Mouse (Mus musculus): ENCODE measurements around the gene Egfem1. TPM values are rescaled to one million over a fixed set of nuclear protein-coding genes. Genes with fewer than 3 reads are reported as not detected.

Egfem1 gene
- 3.0 and 4.7 TPM in 2 replicates for polyA plus RNA-seq (2014; fragmentation: Nextera tagmentation; extraction: Ambion mirVana)

GRCm38 (mm10) chr3:29081952-29082295 lies at the start of gene Egfem1:
TSS of gene Egfem1 (plus strand) at chr3:29082023.
- DNase-seq (ENCODE audit: low spot score) (peak; percentile 47), ATAC-seq (peak; percentile 57)
- H3K36me3 ChIP-seq (ENCODE audit: control insufficient read depth, insufficient read depth, low read length): no peaks in the 10 kb centered on the region
- peaks cover 6% of the 10 kb centered on the region for H3K4me1 ChIP-seq (ENCODE audit: control insufficient read depth, insufficient read depth, low read length)
- H3K9me3 ChIP-seq (replicated peaks; ENCODE audit: control insufficient read depth, low read length): no peaks in the 10 kb centered on the region
- H3K27me3 ChIP-seq (replicated peaks; ENCODE audit: control insufficient read depth, insufficient read depth, low read length): no peaks in the 10 kb centered on the region
- WGBS: 3% methylated on average over 12 of the region's 12 CpGs
- peak within 1 kb of the TSS; percentile 50 for H3K4me3 ChIP-seq (ENCODE audit: low read depth, low read length)
- H3K27ac ChIP-seq (ENCODE audit: low read depth, low read length): peak within 1 kb of the TSS; percentile 33; the same call in 1 of the 2 replicates
- H3K9ac ChIP-seq (ENCODE audit: low read length): peak within 1 kb of the TSS; percentile 62
- H3K4me2 ChIP-seq (ENCODE audit: low read length): peak within 1 kb of the TSS; percentile 96

- Histone ChIP-seq H3K4me3 (ENCODE audit: low read depth, low read length) (no peak overlapping the region), H3K4me1 (ENCODE audit: control insufficient read depth, insufficient read depth, low read length) (0 out of 2 replicates have a peak, but pooled peaks cover 3% of the 10 kb centered on the region), H3K27me3 (replicated peaks; ENCODE audit: control insufficient read depth, insufficient read depth, low read length) (no peaks in the 10 kb centered on the region), H3K27ac (ENCODE audit: low read depth, low read length) (no peak overlapping the region), H3K4me2 (ENCODE audit: low read length) (no peak overlapping the region), H3K36me3 (ENCODE audit: control insufficient read depth, insufficient read depth, low read length) (no peaks in the 10 kb centered on the region), H3K9me3 (replicated peaks; ENCODE audit: control insufficient read depth, low read length) (no peaks in the 10 kb centered on the region), H3K9ac (ENCODE audit: low read length) (no peak overlapping the region)
- WGBS: 66% methylated on average over 2 of the region's 2 CpGs
- ATAC-seq (no peak), DNase-seq (ENCODE audit: low spot score) (no peak)
Observed at GRCm38 (mm10) chr3:29033107-29033506, 48.7 kb upstream of the Egfem1 start.

- Histone ChIP-seq H3K4me3 (ENCODE audit: low read depth, low read length) (no peak overlapping the region), H3K27me3 (replicated peaks; ENCODE audit: control insufficient read depth, insufficient read depth, low read length) (no peaks in the 10 kb centered on the region), H3K9ac (ENCODE audit: low read length) (no peak overlapping the region), H3K9me3 (replicated peaks; ENCODE audit: control insufficient read depth, low read length) (no peaks in the 10 kb centered on the region), H3K27ac (ENCODE audit: low read depth, low read length) (no peak overlapping the region), H3K4me1 (ENCODE audit: control insufficient read depth, insufficient read depth, low read length) (no peaks in the 10 kb centered on the region), H3K4me2 (ENCODE audit: low read length) (no peak overlapping the region), H3K36me3 (ENCODE audit: control insufficient read depth, insufficient read depth, low read length) (no peaks in the 10 kb centered on the region)
- 1% methylated on average over 3 of the region's 3 CpGs for WGBS
- peak; percentile 84 for DNase-seq (ENCODE audit: low spot score)
- ATAC-seq: peak; percentile 61
Observed at GRCm38 (mm10) chr3:29036146-29036545, 45.7 kb upstream of the Egfem1 start.

- Histone ChIP-seq H3K9me3 (replicated peaks; ENCODE audit: control insufficient read depth, low read length) (no peaks in the 10 kb centered on the region), H3K27ac (ENCODE audit: low read depth, low read length) (no peak overlapping the region), H3K4me1 (ENCODE audit: control insufficient read depth, insufficient read depth, low read length) (no peaks in the 10 kb centered on the region), H3K4me3 (ENCODE audit: low read depth, low read length) (no peak overlapping the region), H3K27me3 (replicated peaks; ENCODE audit: control insufficient read depth, insufficient read depth, low read length) (no peaks in the 10 kb centered on the region), H3K9ac (ENCODE audit: low read length) (no peak overlapping the region), H3K36me3 (ENCODE audit: control insufficient read depth, insufficient read depth, low read length) (no peaks in the 10 kb centered on the region), H3K4me2 (ENCODE audit: low read length) (no peak overlapping the region)
- DNase-seq (ENCODE audit: low spot score) (no peak), ATAC-seq (peak; percentile 57)
Observed at GRCm38 (mm10) chr3:29036620-29037019, 45.2 kb upstream of the Egfem1 start.

GRCm38 (mm10) chr3:29040064-29040463 lies 41.8 kb upstream of the Egfem1 start:
- Histone ChIP-seq H3K4me2 (ENCODE audit: low read length) (no peak overlapping the region), H3K4me1 (ENCODE audit: control insufficient read depth, insufficient read depth, low read length) (no peaks in the 10 kb centered on the region), H3K36me3 (ENCODE audit: control insufficient read depth, insufficient read depth, low read length) (no peaks in the 10 kb centered on the region), H3K27ac (ENCODE audit: low read depth, low read length) (no peak overlapping the region), H3K27me3 (replicated peaks; ENCODE audit: control insufficient read depth, insufficient read depth, low read length) (no peaks in the 10 kb centered on the region), H3K9me3 (replicated peaks; ENCODE audit: control insufficient read depth, low read length) (no peaks in the 10 kb centered on the region), H3K9ac (ENCODE audit: low read length) (no peak overlapping the region), H3K4me3 (ENCODE audit: low read depth, low read length) (no peak overlapping the region)
- 40% methylated on average over 7 of the region's 7 CpGs for WGBS
- DNase-seq (ENCODE audit: low spot score): no peak
- ATAC-seq: no peak

GRCm38 (mm10) chr3:29046281-29046680 lies 35.5 kb upstream of the Egfem1 start:
- WGBS: 7% methylated on average over 5 of the region's 5 CpGs
- H3K27ac ChIP-seq (ENCODE audit: low read depth, low read length): no peak overlapping the region
- ATAC-seq: 0 out of 2 replicates have a peak, but pooled peaks have one; percentile 23

GRCm38 (mm10) chr3:29047273-29047932 lies 34.4 kb upstream of the Egfem1 start:
- peak; percentile 16 for DNase-seq (ENCODE audit: low spot score)
- Histone ChIP-seq H3K4me2 (ENCODE audit: low read length) (no peak overlapping the region), H3K4me1 (ENCODE audit: control insufficient read depth, insufficient read depth, low read length) (0 out of 2 replicates have a peak, but pooled peaks cover 3% of the 10 kb centered on the region), H3K4me3 (ENCODE audit: low read depth, low read length) (no peak overlapping the region), H3K27ac (ENCODE audit: low read depth, low read length) (no peak overlapping the region), H3K36me3 (ENCODE audit: control insufficient read depth, insufficient read depth, low read length) (no peaks in the 10 kb centered on the region), H3K27me3 (replicated peaks; ENCODE audit: control insufficient read depth, insufficient read depth, low read length) (no peaks in the 10 kb centered on the region), H3K9ac (ENCODE audit: low read length) (no peak overlapping the region), H3K9me3 (replicated peaks; ENCODE audit: control insufficient read depth, low read length) (no peaks in the 10 kb centered on the region)
- 80% methylated on average over 14 of the region's 14 CpGs for WGBS
- ATAC-seq: no peak

More at GRCm38 (mm10) chr3:29046281-29046680, 35.5 kb upstream of the Egfem1 start:
- Histone ChIP-seq H3K4me3 (ENCODE audit: low read depth, low read length) (no peak overlapping the region), H3K9me3 (replicated peaks; ENCODE audit: control insufficient read depth, low read length) (no peaks in the 10 kb centered on the region), H3K27me3 (replicated peaks; ENCODE audit: control insufficient read depth, insufficient read depth, low read length) (no peaks in the 10 kb centered on the region), H3K4me1 (ENCODE audit: control insufficient read depth, insufficient read depth, low read length) (0 out of 2 replicates have a peak, but pooled peaks cover 3% of the 10 kb centered on the region), H3K9ac (ENCODE audit: low read length) (no peak overlapping the region), H3K36me3 (ENCODE audit: control insufficient read depth, insufficient read depth, low read length) (no peaks in the 10 kb centered on the region), H3K4me2 (ENCODE audit: low read length) (no peak overlapping the region)
- peak; percentile 39 for DNase-seq (ENCODE audit: low spot score)

- Histone ChIP-seq H3K27me3 (replicated peaks; ENCODE audit: control insufficient read depth, insufficient read depth, low read length) (no peaks in the 10 kb centered on the region), H3K9ac (ENCODE audit: low read length) (no peak overlapping the region), H3K4me1 (ENCODE audit: control insufficient read depth, insufficient read depth, low read length) (no peaks in the 10 kb centered on the region), H3K4me3 (ENCODE audit: low read depth, low read length) (no peak overlapping the region), H3K9me3 (replicated peaks; ENCODE audit: control insufficient read depth, low read length) (no peaks in the 10 kb centered on the region), H3K36me3 (ENCODE audit: control insufficient read depth, insufficient read depth, low read length) (no peaks in the 10 kb centered on the region), H3K4me2 (ENCODE audit: low read length) (no peak overlapping the region), H3K27ac (ENCODE audit: low read depth, low read length) (no peak overlapping the region)
- ATAC-seq (peak; percentile 32; the same call in 1 of the 2 replicates), DNase-seq (ENCODE audit: low spot score) (peak; percentile 80)
- WGBS: 31% methylated on average over 4 of the region's 4 CpGs
Observed at GRCm38 (mm10) chr3:29063156-29063555, 18.7 kb upstream of the Egfem1 start.

- Histone ChIP-seq H3K4me2 (ENCODE audit: low read length) (no peak overlapping the region), H3K27me3 (replicated peaks; ENCODE audit: control insufficient read depth, insufficient read depth, low read length) (no peaks in the 10 kb centered on the region), H3K9me3 (replicated peaks; ENCODE audit: control insufficient read depth, low read length) (no peaks in the 10 kb centered on the region), H3K4me1 (ENCODE audit: control insufficient read depth, insufficient read depth, low read length) (no peaks in the 10 kb centered on the region), H3K27ac (ENCODE audit: low read depth, low read length) (no peak overlapping the region), H3K36me3 (ENCODE audit: control insufficient read depth, insufficient read depth, low read length) (no peaks in the 10 kb centered on the region), H3K9ac (ENCODE audit: low read length) (no peak overlapping the region), H3K4me3 (ENCODE audit: low read depth, low read length) (no peak overlapping the region)
- ATAC-seq (peak; percentile 65), DNase-seq (ENCODE audit: low spot score) (peak; percentile 63)
- WGBS: 44% methylated on average over 6 of the region's 6 CpGs
Observed at GRCm38 (mm10) chr3:29068428-29069098, 13.3 kb upstream of the Egfem1 start.

All from forebrain, embryonic 14.5 days (tissue).